Mouse (Mus musculus) lung, embryonic 16.5 days (tissue): ENCODE data around the gene Stat2. TPM values are rescaled to one million over a fixed set of nuclear protein-coding genes. Genes with fewer than 3 reads are reported as not detected.
"Not testable (repeated sequence)": the region's sequence is repeated elsewhere in the genome, so short reads cannot be mapped to it uniquely, and the experiment has no call there.

Source experiments
- ATAC-seq: fragments of 200-750 bp; cut with Nextera tagmentation; 2 replicates; pipeline ENCODE4 v1.8.0; 2017; ENCODE audit warnings: low read depth, mild to moderate bottlenecking, moderate library complexity
- H3K27ac ChIP-seq: fragments of 300-500 bp; sonication (generic); 2 replicates; pipeline ENCODE4 v1.5.1; 2014; ENCODE audit warnings: mild to moderate bottlenecking, control low read depth, low read length
- H3K27me3 ChIP-seq: fragments of 300-500 bp; sonication (generic); 2 replicates; pipeline ENCODE4 v1.6.1; 2014; ENCODE audit warnings: low read depth, low read length, mixed read lengths; ENCODE audit not compliant: control insufficient read depth, insufficient read depth
- H3K36me3 ChIP-seq: fragments of 300-500 bp; sonication (generic); 2 replicates; pipeline ENCODE4 v1.6.1; 2014; ENCODE audit warnings: low read length; ENCODE audit not compliant: control insufficient read depth, insufficient read depth
- H3K4me1 ChIP-seq: fragments of 300-500 bp; sonication (generic); replicated peaks from 2 replicates; pipeline ENCODE4 v1.6.1; 2014; ENCODE audit warnings: low read length, mixed read lengths; ENCODE audit not compliant: control insufficient read depth, insufficient read depth
- H3K4me2 ChIP-seq: fragments of 300-500 bp; sonication (generic); 2 replicates; pipeline ENCODE4 v1.6.1; 2014; ENCODE audit warnings: low read depth, low read length, control low read depth
- H3K4me3 ChIP-seq: fragments of 300-500 bp; sonication (generic); 2 replicates; pipeline ENCODE4 v1.5.1; 2014; ENCODE audit warnings: mild to moderate bottlenecking, low read length, control low read depth
- H3K9ac ChIP-seq: fragments of 300-500 bp; sonication (generic); 2 replicates; pipeline ENCODE4 v1.6.1; 2014; ENCODE audit warnings: low read length, control low read depth
- H3K9me3 ChIP-seq: fragments of 300-500 bp; sonication (generic); 2 replicates; pipeline ENCODE4 v1.6.1; 2016; ENCODE audit warnings: low read length; ENCODE audit not compliant: control insufficient read depth
- WGBS: fragments of 180-500 bp; shearing (Covaris S2); extraction: QIAGEN DNeasy Blood & Tissue Kit; methylation state at CpG from one replicate; pipeline ENCODE4 v1.1.7; 2014; 5-methylcytosine and 5-hydroxymethylcytosine counted together
- polyA plus RNA-seq: library from polyadenylated mRNA; unstranded; fragments of >200 nt; fragmentation: Nextera tagmentation; extraction: Ambion mirVana; gene quantifications from 2 replicates; pipeline ENCODE4 v1.2.1, GENCODE M21; 2015

Gene Stat2
- polyA plus RNA-seq, 1 experiment from 2014 or later = 13.1 TPM

DNA sequence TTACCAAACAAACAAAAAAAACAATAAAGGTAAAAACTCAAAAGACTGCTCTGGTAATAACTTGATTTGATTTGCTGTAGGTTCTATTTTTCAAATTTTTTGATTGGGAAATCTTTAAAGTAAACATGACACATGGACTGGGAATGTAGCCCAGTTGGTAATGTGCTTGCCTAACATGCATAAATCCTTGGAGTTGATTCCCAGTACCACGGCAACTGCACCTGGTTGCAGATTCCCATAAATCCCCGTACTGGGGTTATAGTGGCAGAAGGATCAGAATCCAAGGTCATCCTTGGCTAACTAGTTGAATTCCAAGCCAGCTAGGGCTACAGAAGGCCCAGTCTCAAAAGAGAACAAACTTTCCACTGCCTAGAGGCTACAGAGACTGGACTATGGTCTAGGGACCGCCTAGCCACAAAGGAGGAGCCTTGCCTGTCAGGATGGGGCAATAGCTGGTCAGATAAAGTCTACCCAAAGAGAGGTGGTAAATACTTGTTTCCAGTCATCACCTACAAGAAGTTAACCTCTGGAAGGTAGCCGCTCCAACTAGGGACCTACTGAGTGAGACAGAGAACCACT is 16.6 kb upstream of the Stat2 start, which contains the start of gene Apon:
Gene Apon, plus strand, starts transcription at position 420 of the 579 bp plus-strand sequence.
- Histone ChIP-seq H3K27ac (no peak within 1 kb of the TSS), H3K4me3 (no peak within 1 kb of the TSS), H3K27me3 (no peaks in the 10 kb centered on the region), H3K9ac (no peak within 1 kb of the TSS), H3K4me1 (no peaks in the 10 kb centered on the region), H3K9me3 (no peaks in the 10 kb centered on the region), H3K4me2 (no peak within 1 kb of the TSS), H3K36me3 (peaks cover 27% of the 10 kb centered on the region)
- 70% methylated on average over 4 of the region's 4 CpGs for WGBS
- no peak for ATAC-seq

DNA sequence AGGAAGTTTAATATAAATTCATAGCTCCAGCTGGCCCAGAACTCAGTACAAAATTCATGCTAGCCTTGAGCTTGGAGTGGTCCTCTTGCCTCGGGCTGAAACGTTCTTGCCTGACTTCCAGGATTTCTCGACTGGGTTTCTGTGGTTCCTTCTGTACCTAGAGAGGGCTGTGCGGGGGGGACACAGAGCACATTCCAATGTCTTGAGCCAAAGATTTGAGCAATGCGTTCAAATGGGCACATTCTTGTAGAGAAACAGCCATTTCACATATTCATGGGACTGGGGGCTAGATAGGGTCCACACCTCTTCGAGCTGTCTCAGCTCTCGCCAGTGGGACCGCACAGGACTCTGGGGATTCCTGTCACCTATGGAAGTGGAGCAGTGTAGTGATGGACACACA is 14.4 kb upstream of the Stat2 start:
- Histone ChIP-seq H3K27me3 (no peaks in the 10 kb centered on the region), H3K36me3 (peaks cover 11% of the 10 kb centered on the region), H3K4me3 (no peak overlapping the region), H3K9ac (no peak overlapping the region), H3K9me3 (no peaks in the 10 kb centered on the region), H3K4me1 (no peaks in the 10 kb centered on the region), H3K27ac (no peak overlapping the region), H3K4me2 (no peak overlapping the region)
- WGBS = 75% methylated on average over 8 of the region's 8 CpGs
- no peak for ATAC-seq

DNA sequence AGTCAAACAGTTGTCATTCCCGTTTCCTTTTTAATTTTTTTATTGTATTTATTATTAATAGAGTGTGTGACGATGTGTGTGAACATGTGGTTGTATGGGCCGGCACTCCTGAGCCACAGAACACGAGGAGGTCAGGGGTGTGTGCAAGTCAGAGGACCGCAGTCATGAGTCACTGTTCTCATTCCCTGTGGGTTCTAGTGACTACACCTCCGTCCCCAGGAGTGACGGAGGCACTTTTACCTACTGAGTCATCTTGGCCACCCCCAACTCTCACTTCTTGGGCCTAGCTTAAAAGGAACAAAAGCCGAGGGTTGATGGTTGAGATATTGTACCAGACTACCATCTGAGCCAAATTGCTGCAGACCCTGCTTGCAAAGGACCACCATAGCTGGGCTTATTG is 14.0 kb upstream of the Stat2 start:
- no peaks in the 10 kb centered on the region for H3K4me1 ChIP-seq
- no peak overlapping the region for H3K4me3 ChIP-seq
- no peak overlapping the region for H3K4me2 ChIP-seq
- no peak for ATAC-seq
- no peak overlapping the region for H3K9ac ChIP-seq
- H3K9me3 ChIP-seq = no peaks in the 10 kb centered on the region
- H3K27ac ChIP-seq = no peak overlapping the region
- peaks cover 7% of the 10 kb centered on the region for H3K36me3 ChIP-seq
- no peaks in the 10 kb centered on the region for H3K27me3 ChIP-seq
- 76% methylated on average over 8 of the region's 8 CpGs for WGBS

DNA sequence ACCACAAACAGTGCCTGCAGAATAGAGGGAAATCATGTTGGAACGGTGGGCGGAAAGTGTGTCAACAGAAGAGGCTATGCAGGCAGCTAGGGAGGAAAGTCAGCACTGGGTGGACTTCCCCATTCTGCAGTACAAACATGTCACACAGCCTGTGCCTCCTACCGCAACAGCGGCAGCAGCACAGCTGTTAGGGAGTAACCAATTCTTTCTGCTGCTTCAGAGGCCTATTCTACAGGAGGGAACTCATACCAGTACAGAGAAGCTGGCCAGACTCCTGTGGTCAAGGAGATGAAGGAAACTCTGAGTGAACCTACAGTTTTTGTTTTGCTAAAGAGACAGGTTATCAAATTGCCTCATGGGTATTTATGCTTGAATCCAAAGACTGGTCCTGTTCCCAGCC is 11.4 kb upstream of the Stat2 start:
- no peak overlapping the region for H3K4me3 ChIP-seq
- H3K4me2 ChIP-seq = no peak overlapping the region
- 64% methylated on average over 4 of the region's 4 CpGs for WGBS
- H3K36me3 ChIP-seq = no peaks in the 10 kb centered on the region
- no peaks in the 10 kb centered on the region for H3K4me1 ChIP-seq
- no peak overlapping the region for H3K9ac ChIP-seq
- H3K9me3 ChIP-seq = no peaks in the 10 kb centered on the region
- no peak for ATAC-seq
- H3K27ac ChIP-seq = no peak overlapping the region
- H3K27me3 ChIP-seq = no peaks in the 10 kb centered on the region

DNA sequence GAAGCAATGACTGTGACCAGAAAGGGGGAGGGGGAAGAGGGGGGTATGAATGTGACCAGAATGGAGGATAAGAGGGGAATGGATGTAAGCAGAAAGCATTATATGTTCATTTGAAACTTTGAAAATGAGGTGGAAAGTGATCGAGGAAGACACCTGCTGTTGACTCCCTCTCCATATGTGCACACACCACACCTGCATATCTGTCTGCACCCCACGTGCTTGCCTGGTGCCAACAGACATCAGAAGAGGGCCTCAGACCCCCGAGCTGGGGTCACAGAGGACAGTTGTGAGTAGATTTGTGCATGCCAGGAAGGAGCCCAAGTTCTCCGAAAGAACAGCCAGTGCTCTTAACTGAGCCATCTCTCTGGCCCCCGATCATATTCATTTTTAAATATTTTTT is 10.4 kb upstream of the Stat2 start:
- no peak overlapping the region for H3K27ac ChIP-seq
- H3K36me3 ChIP-seq = no peaks in the 10 kb centered on the region
- no peaks in the 10 kb centered on the region for H3K9me3 ChIP-seq
- no peaks in the 10 kb centered on the region for H3K27me3 ChIP-seq
- H3K4me3 ChIP-seq = no peak overlapping the region
- no peaks in the 10 kb centered on the region for H3K4me1 ChIP-seq
- ATAC-seq = no peak
- 73% methylated on average over 5 of the region's 5 CpGs for WGBS
- H3K9ac ChIP-seq = no peak overlapping the region
- H3K4me2 ChIP-seq = no peak overlapping the region

DNA sequence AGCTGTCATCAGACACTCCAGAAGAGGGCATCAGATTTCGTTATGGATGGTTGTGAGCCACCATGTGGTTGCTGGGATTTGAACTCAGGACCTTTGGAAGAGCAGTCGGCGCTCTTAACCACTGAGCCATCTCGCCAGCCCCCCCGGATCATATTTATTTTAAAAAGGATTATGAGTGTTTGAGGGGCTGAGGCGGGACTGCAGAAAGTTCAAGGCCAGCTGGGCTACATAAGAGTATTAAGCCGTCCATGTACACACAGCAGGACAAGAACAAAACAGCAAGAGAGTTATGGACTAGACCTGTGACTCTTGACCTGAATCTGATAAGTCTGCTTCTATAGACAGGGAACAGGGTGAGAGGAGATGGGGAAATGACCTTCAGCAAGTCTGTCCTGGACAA is 10.0 kb upstream of the Stat2 start:
- ATAC-seq, H3K9me3 ChIP-seq, H3K27ac ChIP-seq, H3K4me1 ChIP-seq, H3K36me3 ChIP-seq, H3K4me2 ChIP-seq, H3K4me3 ChIP-seq, H3K27me3 ChIP-seq, H3K9ac ChIP-seq: not testable (repeated sequence)
- WGBS = 70% methylated on average over 7 of the region's 7 CpGs

DNA sequence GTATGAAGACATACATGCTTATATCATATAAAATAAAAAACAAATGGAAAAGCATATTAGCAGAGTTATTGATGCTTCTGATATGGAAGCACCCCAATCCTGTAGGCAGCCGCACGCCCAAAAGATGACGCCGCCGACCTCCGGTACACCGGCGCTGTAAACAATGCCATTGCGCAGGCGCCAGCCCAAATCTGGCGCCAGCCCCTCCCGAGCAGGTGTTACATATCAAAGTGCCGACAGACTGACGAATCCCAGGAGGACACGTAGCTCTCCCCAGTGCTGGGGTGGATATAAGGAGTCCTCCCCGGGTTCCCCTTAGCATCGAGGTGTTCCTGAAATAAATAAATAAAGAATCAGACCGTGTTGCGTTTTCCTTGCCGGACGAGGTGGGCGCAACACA is 8.1 kb upstream of the Stat2 start:
- H3K4me1 ChIP-seq = no peaks in the 10 kb centered on the region
- no peak for ATAC-seq
- no peaks in the 10 kb centered on the region for H3K9me3 ChIP-seq
- 64% methylated on average over 22 of the region's 22 CpGs for WGBS
- H3K4me3 ChIP-seq = no peak overlapping the region
- no peak overlapping the region for H3K4me2 ChIP-seq
- no peak overlapping the region for H3K27ac ChIP-seq
- H3K9ac ChIP-seq = no peak overlapping the region
- H3K36me3 ChIP-seq = no peaks in the 10 kb centered on the region
- H3K27me3 ChIP-seq = no peaks in the 10 kb centered on the region

DNA sequence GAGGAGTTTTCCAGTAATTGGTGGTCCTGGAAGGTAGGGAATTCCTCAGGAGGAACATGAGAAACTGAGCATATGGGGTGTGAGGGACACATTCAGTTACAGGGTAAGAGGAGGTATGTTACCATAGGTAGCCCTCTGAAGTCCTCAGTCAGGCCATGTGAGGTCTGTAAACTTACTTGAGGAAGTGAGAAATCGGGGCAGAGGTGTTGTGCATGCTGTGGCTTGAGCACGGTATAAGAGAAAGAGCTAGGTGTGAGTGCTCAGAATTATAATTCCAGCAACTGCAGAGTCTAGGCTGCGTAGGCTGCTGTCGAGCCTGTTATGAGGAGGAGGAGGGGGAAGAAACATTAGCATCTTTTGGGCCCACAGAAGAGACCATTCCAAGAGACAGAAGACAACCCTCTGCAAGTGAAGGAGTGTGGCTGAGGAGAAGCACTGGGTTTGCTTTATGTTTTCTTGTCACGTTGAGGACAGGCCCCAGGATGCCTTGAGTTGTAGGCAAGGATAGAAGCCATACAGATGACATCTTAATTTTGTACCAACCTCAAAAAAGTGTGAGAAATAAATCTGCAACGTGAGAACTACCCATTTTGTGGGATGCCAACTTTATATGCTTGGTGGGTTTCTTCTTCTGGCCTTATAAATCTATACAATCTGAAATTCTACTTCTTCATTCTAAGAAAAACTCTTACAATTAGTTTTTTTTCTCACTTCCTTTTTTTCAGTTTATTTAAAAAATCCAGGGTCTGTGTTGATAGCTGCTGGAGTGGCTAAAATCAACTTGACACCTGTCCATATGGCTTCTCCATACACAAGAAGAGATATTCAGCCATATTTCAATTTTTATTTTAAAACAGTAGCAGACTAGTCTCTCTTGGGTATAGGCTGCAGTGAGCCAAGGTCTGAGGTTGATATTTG is 6.7 kb upstream of the Stat2 start:
- Histone ChIP-seq H3K9me3 (no peaks in the 10 kb centered on the region), H3K36me3 (no peaks in the 10 kb centered on the region), H3K9ac (no peak overlapping the region), H3K4me1 (no peaks in the 10 kb centered on the region), H3K27me3 (no peaks in the 10 kb centered on the region), H3K4me3 (no peak overlapping the region), H3K4me2 (no peak overlapping the region), H3K27ac (no peak overlapping the region)
- no peak for ATAC-seq
- 63% methylated on average over 6 of the region's 6 CpGs for WGBS

DNA sequence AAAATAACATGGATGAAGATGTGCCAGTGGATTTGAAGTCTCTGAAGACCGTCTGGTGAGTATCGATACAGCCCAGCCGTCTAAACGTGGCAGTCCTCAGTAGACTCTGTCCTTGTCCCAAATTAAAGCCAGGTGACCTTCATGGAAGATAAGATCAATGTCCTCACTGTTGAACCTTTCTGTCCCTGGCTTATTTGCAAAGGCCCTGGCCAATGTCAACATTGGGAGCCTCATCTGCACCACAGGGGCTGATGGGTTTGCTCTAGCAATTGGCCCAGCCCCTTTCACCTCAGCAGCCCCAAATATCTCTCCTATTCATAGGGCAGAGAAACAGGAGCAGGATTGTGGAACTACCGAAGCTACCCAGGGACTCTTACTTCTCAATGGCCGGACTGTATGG is 2.0 kb upstream of the Stat2 start, which contains the start of gene Apof:
Gene Apof, plus strand, starts transcription at position 301 of the 400 bp plus-strand sequence.
- H3K4me2 ChIP-seq = no peak within 1 kb of the TSS
- H3K4me1 ChIP-seq = 0 out of 2 replicates have a peak, but pooled peaks cover 5% of the 10 kb centered on the region
- WGBS = 57% methylated on average over 6 of the region's 6 CpGs
- no peak for ATAC-seq
- no peak within 1 kb of the TSS for H3K27ac ChIP-seq
- H3K9ac ChIP-seq = no peak within 1 kb of the TSS
- no peaks in the 10 kb centered on the region for H3K27me3 ChIP-seq
- H3K4me3 ChIP-seq = no peak within 1 kb of the TSS
- H3K9me3 ChIP-seq = no peaks in the 10 kb centered on the region
- no peaks in the 10 kb centered on the region for H3K36me3 ChIP-seq
